Mouse (Mus musculus) adrenal gland (tissue): Measurements from ENCODE around the gene Kctd2.
"Not testable (repeated sequence)": the region's sequence is repeated elsewhere in the genome, so short reads cannot be mapped to it uniquely, and the experiment has no call there.

ENCODE experiments used
- intact Hi-C: fragments of 180-260 bp; cut with DNase I; formaldehyde crosslinking; loops from one replicate; pipeline ENCODE4 v1.15.1; 2025
- microRNA-seq, 2 experiments: library from miRNA; unstranded; fragments of <30 nt; microRNA quantifications; one replicate each; pipeline ENCODE4; 2019

The Kctd2 gene

GRCm38 (mm10) chr11:115473626-115474275 is 53.8 kb downstream of the Kctd2 start:
- intact Hi-C loops, result loop anchor here (1.0 to 2.0 kb wide), 2 partner anchors 45 to 116 kb away; no protein-coding TSS in a partner anchor

DNA sequence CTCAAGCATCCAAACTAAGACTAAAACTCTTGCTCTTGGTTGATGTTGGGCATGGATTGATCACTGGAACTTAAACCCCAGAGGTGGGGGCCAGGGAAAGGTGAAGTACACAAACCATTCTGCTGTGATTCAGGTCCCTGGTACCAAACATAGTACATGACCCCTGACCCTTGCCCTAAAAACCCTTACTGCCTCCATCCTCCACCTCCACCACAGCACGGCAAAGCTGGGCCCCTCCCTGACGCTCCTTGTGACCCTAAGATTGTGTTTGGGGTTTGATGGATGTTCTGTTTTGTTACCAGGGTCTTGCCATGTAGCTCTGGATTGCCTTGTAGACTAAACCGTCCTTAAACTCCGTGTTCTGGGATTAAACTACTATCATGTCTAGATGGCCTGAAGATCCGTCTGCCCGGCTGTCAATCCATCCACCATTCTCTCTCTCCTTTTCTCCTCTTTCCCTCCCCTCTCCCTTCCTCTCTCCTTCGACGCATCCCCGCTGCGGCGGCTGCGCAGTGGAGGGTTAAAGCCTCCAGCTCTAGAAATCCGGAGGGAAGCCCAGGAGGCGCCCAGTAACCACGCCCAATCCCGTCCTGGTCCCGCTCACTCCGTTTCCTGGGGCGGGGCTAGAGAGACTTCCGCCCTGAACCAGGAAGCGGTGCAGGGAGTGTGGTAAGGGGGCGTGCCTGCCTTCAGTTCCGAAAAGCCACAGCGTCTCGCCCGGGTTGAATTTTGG is 55.3 kb downstream of the Kctd2 start, which contains the start of gene Armc7:
Gene Armc7 (plus strand): TSS at position 643 of the 733 bp plus-strand sequence.
- intact Hi-C loops, result no loop called here

GRCm38 (mm10) chr11:115475758-115476237 is 55.9 kb downstream of the Kctd2 start:
- intact Hi-C loops, result no loop called here

DNA sequence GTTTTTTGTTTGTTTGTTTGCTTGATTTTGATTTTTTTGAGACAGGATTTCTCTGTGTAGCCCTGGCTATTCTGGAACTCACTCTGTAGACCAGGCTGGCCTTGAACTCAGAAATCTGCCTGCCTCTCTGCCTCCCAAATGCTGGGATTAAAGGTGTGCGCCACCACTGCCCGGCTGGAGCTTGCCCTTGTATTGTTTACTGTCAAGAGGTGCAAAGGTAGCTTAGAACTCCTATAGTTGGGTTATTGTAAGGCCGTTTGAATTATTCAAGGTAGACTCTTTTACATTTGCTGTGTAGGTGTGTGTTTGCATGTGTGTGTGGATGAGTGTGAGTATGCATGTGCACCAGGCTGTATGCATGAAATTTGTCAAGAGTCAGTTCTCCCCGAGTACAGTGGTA is 56.7 kb downstream of the Kctd2 start:
- intact Hi-C loops, result not testable (repeated sequence)

DNA sequence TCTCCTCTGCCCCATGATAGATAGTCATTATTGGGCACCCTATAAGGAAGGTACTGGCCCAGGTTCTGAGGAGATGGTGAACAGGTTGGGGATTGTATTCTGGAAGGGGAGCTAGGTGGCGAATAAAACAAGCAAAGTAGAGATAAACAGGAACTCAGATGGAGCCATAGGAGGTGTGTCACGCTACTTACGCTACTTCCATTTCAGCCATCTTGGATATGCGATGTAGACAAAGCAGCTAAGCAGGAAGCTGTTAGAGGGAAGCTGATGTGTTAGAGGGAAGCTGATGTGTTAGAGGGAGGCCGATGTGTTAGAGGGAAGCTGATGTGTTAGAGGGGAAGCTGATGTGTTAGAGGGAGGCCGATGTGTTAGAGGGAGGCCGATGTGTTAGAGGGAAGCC is 57.5 kb downstream of the Kctd2 start:
- intact Hi-C loops, result not testable (repeated sequence)

DNA sequence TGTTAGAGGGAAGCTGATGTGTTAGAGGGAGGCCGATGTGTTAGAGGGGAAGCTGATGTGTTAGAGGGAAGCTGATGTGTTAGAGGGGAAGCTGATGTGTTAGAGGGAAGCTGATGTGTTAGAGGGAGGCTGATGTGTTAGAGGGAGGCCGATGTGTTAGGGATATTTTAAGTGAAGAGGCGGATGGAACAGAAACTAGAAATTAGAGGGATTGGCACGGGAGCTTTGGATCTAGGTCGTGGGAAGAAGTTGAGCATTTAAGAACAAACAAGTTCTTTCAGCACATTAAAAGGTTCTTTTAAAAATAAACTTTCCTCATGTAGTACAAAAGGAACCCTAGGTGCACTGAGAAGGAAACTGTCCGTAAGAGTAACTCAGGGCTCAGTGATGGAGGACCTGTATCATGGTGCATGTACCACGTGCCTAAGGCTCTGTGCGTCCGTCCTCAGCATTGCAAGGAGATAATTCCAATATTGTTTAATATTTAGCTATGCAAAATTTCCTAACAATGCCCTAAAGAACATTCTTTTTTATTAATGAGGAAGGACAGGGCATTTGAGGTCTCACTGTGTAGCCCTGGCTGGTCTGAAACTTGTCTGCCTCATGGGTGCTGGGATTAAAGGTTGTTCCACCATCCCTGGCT is 58.5 kb downstream of the Kctd2 start:
- intact Hi-C loops, result no loop called here

Small RNAs within 50 kb of the gene (microRNA-seq; reads per million reads assigned to microRNA genes)
- 0 to 0.11 reads per million in 2 experiments for gene Mir3968
